Mouse (Mus musculus): ENCODE results near the gene Mdk. TPM values are rescaled to one million over a fixed set of nuclear protein-coding genes. Genes with fewer than 3 reads are reported as not detected.

Mdk gene
- 1,215 and 1,266 TPM in 2 replicates for polyA plus RNA-seq (2015; fragmentation: Nextera tagmentation; extraction: Ambion mirVana)

DNA sequence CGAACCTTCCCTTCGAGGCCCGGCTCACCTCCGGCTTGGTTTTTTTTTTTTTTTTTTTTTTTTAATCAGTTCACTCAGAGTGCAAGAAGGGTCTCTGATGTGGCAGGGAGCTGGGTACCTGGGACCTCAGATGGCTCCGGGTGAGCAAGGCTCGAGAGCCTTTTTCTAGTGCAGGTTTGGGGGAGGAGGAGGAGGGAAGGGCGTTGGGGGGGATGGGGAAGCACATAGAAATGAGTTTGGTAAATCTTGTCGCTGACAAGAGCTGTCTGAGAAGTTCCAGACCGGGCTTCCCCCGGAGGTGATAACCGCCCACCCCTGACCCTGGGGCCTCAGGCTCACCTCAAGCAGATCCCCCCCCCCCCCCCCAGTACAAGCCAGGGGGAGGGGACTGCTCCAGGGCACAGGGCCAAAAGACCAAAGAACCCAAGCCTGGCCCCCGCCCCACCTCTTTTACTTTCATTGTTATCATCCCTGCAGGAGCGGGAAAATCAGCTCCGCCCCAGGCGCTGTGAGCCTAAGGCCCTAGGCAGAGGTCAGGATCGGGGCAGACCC lies at the start of gene Mdk:
Mdk (minus strand) TSS at position 138 of the 552 bp plus-strand sequence.
- ATAC-seq (replicated peaks; ENCODE audit: low FRiP score): peak; percentile 5; the same call in 1 of the 2 replicates
- 4% methylated on average over 16 of the region's 16 CpGs for WGBS

DNA sequence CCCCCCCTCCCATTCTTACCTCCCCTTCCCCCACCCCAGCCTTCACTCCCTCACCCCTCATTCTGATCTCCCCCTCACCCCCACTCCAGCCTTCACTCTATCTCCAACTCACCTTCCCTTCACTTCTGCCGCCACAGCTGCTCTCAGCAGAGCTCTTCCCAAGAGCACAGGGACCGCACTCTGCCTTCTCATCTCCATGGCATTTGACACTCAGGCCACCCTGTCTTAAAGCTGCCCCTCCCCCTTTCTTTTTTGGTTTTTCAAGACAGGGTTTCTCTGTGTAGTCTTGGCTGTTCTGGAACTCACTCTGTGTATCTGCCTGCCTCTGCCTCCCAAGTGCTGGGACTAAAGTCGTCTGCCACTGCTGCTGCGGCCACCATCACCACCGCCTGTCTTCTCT lies 48.7 kb upstream of the Mdk start:
- Histone ChIP-seq H3K36me3 (peaks cover 5% of the 10 kb centered on the region; the same call in 1 of the 2 replicates), H3K9me3 (replicated peaks) (no peaks in the 10 kb centered on the region), H3K9ac (no peak overlapping the region), H3K27ac (no peak overlapping the region), H3K4me1 (peaks cover 46% of the 10 kb centered on the region), H3K4me3 (replicated peaks) (no peak overlapping the region), H3K27me3 (peaks cover 25% of the 10 kb centered on the region), H3K4me2 (no peak overlapping the region)
- ATAC-seq (replicated peaks; ENCODE audit: low FRiP score): no peak
- WGBS: 61% methylated on average over 5 of the region's 5 CpGs

More for the DNA sequence above, at the start of gene Mdk:
- H3K36me3 ChIP-seq: peaks cover 42% of the 10 kb centered on the region
- peak within 1 kb of the TSS; percentile 86 for H3K9ac ChIP-seq
- no peaks in the 10 kb centered on the region for H3K27me3 ChIP-seq
- peak within 1 kb of the TSS; percentile 96 for H3K27ac ChIP-seq
- H3K9me3 ChIP-seq (replicated peaks): no peaks in the 10 kb centered on the region
- peak within 1 kb of the TSS; percentile 65 for H3K4me2 ChIP-seq
- H3K4me1 ChIP-seq: peaks cover 61% of the 10 kb centered on the region
- peak within 1 kb of the TSS; percentile 63 for H3K4me3 ChIP-seq (replicated peaks)

DNA sequence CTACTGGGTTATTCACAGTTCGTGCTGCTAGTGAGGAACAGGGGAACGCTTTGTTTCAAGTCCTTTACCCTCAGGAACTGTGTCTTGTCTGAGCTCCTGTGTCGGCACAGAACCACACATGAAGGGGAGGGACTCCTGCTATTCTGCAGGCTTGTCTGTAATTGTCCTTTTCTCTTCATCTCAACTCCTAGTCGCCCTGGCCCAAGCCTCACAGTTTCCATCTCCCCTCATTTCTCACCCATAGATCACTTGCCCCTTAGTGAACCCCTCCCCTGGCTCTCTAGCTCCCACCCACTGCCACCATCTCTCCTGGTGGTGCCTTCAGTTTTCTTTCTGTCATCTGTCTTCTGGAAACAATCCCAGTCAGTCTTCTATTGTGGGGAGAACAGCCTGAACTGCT lies 48.1 kb upstream of the Mdk start:
- peaks cover 47% of the 10 kb centered on the region for H3K4me1 ChIP-seq
- H3K4me3 ChIP-seq (replicated peaks): no peak overlapping the region
- H3K27me3 ChIP-seq: peaks cover 31% of the 10 kb centered on the region
- peaks cover 5% of the 10 kb centered on the region; the same call in 1 of the 2 replicates for H3K36me3 ChIP-seq
- ATAC-seq (replicated peaks; ENCODE audit: low FRiP score): no peak
- 0 out of 2 replicates have a peak overlapping the region, but pooled peaks have one; percentile 22 for H3K27ac ChIP-seq
- H3K9me3 ChIP-seq (replicated peaks): no peaks in the 10 kb centered on the region
- no peak overlapping the region for H3K4me2 ChIP-seq
- H3K9ac ChIP-seq: no peak overlapping the region
- WGBS: 32% methylated on average over 4 of the region's 4 CpGs

DNA sequence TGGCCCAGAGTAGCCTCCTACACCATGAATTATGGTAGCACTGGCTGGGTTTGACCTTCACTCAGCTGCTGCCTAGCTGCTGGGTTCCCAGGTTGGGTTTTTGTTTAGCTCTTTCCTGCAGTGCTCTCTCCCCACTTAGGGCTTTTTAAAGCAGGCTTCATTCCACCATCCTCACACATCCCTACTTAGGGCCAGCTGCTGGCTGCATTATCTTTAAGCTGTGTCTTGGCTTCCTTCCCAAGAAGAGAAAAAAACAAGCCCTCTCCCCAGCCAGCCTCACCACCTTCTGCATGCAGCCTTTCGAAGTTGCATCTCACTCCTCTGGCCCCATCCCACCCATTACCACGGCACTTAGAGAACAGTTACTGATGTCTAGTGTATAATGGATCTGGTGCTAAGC lies 46.5 kb upstream of the Mdk start:
- Histone ChIP-seq H3K9ac (no peak overlapping the region), H3K4me1 (peaks cover 34% of the 10 kb centered on the region), H3K27me3 (peaks cover 48% of the 10 kb centered on the region), H3K27ac (no peak overlapping the region), H3K36me3 (peaks cover 5% of the 10 kb centered on the region; the same call in 1 of the 2 replicates), H3K4me2 (no peak overlapping the region), H3K4me3 (replicated peaks) (no peak overlapping the region), H3K9me3 (replicated peaks) (no peaks in the 10 kb centered on the region)
- WGBS: 24% methylated on average over 2 of the region's 2 CpGs
- ATAC-seq (replicated peaks; ENCODE audit: low FRiP score): no peak

DNA sequence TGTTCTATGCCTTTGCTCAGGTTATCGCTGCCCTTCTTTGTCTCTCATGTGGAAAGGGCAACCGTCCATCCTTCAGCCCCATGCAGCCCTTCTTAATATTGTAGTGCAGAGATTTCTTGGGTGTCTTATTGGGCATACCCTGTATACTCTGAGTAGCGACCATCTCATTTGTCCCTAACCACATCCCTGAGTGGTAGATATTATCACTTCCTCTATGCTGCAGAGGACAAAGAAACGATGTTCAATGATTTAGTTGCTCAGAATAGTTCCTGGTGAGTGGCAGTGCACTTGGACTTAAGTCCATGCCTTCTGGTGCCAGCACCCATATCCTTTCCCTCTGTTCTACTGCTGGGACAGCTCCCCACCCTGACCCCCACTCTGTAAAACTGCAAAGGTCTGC lies 45.9 kb upstream of the Mdk start:
- WGBS: 81% methylated on average over 4 of the region's 4 CpGs
- peaks cover under 1% of the 10 kb centered on the region; the same call in 1 of the 2 replicates for H3K36me3 ChIP-seq
- peaks cover 54% of the 10 kb centered on the region for H3K27me3 ChIP-seq
- H3K4me2 ChIP-seq: no peak overlapping the region
- no peak overlapping the region for H3K9ac ChIP-seq
- no peak for ATAC-seq (replicated peaks; ENCODE audit: low FRiP score)
- H3K27ac ChIP-seq: no peak overlapping the region
- H3K9me3 ChIP-seq (replicated peaks): no peaks in the 10 kb centered on the region
- H3K4me3 ChIP-seq (replicated peaks): no peak overlapping the region
- peaks cover 39% of the 10 kb centered on the region for H3K4me1 ChIP-seq

DNA sequence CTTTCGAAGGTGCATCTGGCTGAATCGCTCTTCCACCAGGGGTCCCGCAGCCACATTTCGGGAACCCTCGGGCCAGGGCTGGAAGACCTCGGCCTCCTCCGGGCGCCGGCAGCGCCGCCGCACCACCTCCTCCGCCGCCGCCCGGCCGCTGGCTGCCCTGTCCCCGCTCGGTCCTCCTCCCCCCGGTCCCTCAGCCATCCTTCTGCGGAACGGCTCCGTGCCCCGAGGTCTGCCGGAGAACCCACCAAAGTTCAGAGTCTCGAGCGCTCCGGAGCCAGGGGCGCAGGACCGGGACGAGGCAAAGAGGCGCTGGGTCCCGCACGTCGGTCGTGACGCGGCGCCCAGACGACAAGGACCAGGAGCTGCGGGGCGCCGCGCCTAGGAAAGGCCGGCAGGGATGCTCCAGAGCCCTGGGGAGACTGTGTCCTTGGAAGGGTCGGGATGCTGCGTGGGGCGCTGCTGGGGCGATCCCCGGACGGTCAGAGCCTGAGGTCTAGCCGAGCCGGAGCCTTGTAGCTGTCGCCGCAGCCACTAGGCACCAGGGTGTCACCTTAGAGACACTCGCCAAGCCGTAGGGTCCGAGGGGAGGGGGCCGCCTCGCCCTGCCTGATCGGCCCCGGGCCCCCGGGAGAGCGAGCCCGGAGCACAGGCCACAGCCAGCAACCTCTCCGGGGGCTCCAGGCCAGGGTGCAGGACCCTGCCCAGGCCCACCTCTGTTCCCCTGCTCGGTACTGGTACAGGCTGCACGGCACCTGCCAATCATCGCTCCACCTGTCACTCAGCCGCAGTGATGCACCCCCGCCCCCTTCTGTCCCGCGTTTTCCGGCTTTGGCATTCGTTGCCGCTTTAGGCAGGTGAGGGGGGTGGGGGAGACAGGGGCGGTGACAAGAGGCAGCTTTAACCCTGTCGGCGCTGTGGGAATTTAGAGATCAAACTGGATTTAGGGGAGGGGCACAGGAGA lies 43.8 kb upstream of the Mdk start, which contains the start of gene Dgkz:
Dgkz (minus strand) TSS at position 284 of the 961 bp plus-strand sequence.
- peak within 1 kb of the TSS; percentile 81 for H3K4me2 ChIP-seq
- peaks cover 65% of the 10 kb centered on the region for H3K27me3 ChIP-seq
- H3K36me3 ChIP-seq: no peaks in the 10 kb centered on the region
- H3K4me3 ChIP-seq (replicated peaks): peak within 1 kb of the TSS; percentile 45
- no peak within 1 kb of the TSS for H3K27ac ChIP-seq
- peak; percentile 30 for ATAC-seq (replicated peaks; ENCODE audit: low FRiP score)
- peak within 1 kb of the TSS; percentile 35; the same call in 1 of the 2 replicates for H3K9ac ChIP-seq
- H3K9me3 ChIP-seq (replicated peaks): no peaks in the 10 kb centered on the region
- WGBS: 1% methylated on average over 79 of the region's 79 CpGs
- peaks cover 52% of the 10 kb centered on the region for H3K4me1 ChIP-seq

DNA sequence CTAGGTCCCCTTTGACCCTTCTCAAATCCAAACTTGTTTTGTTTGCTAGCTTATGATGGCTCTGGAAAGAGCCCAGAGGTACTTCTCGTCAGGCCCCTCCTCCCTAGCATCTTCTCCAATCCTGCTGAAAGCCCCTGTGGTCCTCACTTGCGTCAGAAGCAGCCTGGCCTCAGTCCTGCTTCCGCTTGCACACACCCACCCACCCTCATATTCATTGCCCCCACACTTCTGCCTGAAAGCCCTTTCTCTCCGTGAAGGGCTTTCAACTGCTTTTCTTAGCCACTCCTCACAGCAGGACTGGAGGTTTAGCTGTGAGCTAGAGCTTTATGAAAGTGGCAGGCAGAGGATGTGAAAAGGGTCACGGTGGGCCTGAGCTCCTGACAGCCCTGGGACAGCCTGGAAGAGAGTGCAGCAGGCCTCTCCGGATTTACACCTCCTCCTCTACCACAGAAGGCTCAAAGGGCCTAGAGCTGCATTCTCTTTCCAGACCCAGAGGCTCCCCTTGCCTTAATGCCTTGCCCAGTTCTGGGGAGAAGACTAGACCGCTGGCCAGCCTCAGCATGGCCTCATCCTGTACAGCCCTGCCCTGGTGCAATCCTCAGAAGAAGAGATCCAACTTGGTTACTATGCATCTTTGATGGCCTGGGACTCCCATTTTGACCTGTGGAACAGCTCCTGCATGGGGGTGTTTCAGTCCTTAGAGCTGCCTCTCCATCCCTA lies 41.5 kb upstream of the Mdk start:
- H3K36me3 ChIP-seq: no peaks in the 10 kb centered on the region
- WGBS: 50% methylated on average over 7 of the region's 7 CpGs
- no peak overlapping the region for H3K4me3 ChIP-seq (replicated peaks)
- no peak overlapping the region for H3K4me2 ChIP-seq
- no peak for ATAC-seq (replicated peaks; ENCODE audit: low FRiP score)
- no peak overlapping the region for H3K27ac ChIP-seq
- H3K9me3 ChIP-seq (replicated peaks): no peaks in the 10 kb centered on the region
- H3K27me3 ChIP-seq: peaks cover 73% of the 10 kb centered on the region
- peaks cover 46% of the 10 kb centered on the region for H3K4me1 ChIP-seq
- H3K9ac ChIP-seq: no peak overlapping the region

DNA sequence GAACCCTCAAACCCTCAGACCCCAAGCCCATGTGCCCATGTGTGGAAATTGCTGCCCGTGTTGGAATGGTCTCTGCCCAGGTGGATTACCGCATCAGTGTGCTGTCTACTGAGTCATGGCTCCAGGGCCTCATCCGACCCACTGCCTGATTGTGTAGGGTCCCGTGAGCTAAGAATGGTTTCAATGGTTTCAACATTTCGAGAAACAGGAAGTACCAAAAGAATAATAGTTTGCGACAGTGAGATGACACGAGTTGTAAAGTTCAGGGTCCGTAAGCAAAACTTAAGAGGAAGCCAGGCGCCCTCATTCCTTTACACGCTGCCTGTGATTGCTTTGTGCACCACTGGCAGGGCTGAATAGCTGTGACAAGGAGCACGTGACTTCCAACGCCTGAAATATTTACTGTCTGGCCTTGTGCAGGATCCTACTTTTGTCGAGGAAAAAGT lies 40.0 kb upstream of the Mdk start:
- Histone ChIP-seq H3K4me2 (peak overlapping the region; percentile 32), H3K9ac (no peak overlapping the region), H3K36me3 (no peaks in the 10 kb centered on the region), H3K4me3 (replicated peaks) (no peak overlapping the region), H3K9me3 (replicated peaks) (no peaks in the 10 kb centered on the region), H3K4me1 (peaks cover 47% of the 10 kb centered on the region), H3K27me3 (peaks cover 62% of the 10 kb centered on the region), H3K27ac (peak overlapping the region; percentile 84)
- WGBS: 20% methylated on average over 13 of the region's 13 CpGs
- no peak for ATAC-seq (replicated peaks; ENCODE audit: low FRiP score)

DNA sequence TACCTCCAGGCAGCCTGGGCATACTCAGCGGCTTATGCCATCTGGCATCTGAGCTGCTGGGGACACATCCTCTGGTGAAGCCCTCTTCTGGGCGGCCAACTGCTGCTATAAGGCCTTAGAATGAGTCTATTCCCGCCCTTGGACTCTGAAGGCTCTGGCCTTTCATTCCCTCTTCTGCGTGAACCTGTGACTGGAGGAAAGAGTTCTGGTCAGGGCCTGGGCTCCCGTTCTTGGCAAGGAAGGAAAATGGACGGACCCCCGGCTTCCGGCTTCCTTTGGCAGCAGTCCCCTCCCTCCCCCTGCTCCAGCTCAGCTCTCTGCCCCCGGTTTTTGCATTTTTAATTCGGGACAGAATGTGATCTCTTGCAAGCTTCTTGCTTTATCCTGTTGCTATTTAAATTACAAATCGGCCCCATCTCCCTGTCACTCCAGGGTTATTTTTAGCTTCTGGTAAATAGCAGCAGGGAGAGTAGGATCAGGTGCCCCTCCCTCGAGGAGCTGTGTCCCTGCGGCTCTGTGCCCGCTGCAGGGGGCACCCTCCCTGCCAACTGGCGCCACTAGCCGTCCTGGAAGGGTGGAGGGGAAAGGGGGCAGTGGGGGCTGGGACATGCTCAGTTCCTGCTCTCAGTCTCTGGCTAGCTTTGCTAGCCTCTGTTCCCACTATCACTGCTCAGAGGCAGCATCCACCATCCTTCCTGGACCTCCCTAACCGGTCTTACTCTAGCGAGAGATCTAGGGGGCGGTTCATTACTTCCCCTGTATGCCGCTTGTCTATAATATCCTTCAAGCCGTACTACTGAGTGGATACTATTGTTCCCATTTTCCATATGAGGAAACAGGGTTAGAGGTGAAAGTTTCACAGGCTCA lies 39.4 kb upstream of the Mdk start:
- Histone ChIP-seq H3K9me3 (replicated peaks) (no peaks in the 10 kb centered on the region), H3K27me3 (peaks cover 55% of the 10 kb centered on the region), H3K4me3 (replicated peaks) (no peak overlapping the region), H3K4me2 (peak overlapping the region; percentile 32), H3K4me1 (peaks cover 50% of the 10 kb centered on the region), H3K36me3 (no peaks in the 10 kb centered on the region), H3K9ac (no peak overlapping the region), H3K27ac (peak overlapping the region; percentile 84)
- peak; percentile 31; the same call in 1 of the 2 replicates for ATAC-seq (replicated peaks; ENCODE audit: low FRiP score)
- WGBS: 23% methylated on average over 21 of the region's 21 CpGs

DNA sequence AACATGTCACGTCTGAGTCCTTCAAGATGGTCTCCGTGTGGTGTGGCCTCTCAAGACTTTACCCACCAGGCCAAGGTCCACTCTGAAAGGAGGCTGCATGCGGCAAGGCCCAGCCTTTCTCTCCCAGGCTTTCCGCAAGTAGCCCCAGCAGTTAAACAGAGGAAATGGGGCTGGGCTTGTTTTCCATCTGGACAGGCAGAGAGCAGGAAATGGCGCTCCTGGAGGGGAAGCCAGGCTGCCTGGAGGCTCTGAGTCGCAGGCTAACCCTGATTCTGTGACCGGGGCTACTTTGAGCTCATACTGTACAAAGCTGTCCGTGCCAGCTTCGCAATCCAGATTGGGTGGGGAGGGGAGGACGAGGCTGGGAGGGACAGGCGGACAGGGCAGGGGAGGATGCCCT lies 35.9 kb upstream of the Mdk start:
- Histone ChIP-seq H3K9me3 (replicated peaks) (no peaks in the 10 kb centered on the region), H3K27ac (peak overlapping the region; percentile 84), H3K36me3 (no peaks in the 10 kb centered on the region), H3K9ac (no peak overlapping the region), H3K4me2 (no peak overlapping the region), H3K27me3 (peaks cover 20% of the 10 kb centered on the region), H3K4me1 (peaks cover 49% of the 10 kb centered on the region), H3K4me3 (replicated peaks) (no peak overlapping the region)
- 52% methylated on average over 11 of the region's 11 CpGs for WGBS
- no peak for ATAC-seq (replicated peaks; ENCODE audit: low FRiP score)

DNA sequence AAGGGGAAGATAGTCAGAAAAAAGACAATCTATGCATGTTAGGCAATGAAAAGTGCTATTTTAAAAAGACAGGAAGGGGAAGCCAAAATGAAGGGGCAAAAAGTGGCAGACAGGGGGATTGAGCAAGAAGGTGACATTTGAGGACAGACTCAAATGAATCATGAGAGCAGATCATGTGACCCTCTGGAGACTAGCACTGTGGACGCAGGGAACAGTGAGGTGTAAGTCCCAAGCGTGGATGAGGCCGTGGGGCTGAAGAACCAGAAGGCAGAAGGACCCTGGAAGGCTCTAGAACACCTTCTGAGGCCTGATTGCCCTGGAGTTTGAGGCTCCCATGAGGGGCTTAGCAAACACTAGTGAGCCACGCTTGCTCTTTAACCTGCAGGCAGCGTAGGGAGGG lies 34.3 kb upstream of the Mdk start:
- H3K4me2 ChIP-seq: no peak overlapping the region
- no peaks in the 10 kb centered on the region for H3K36me3 ChIP-seq
- H3K4me3 ChIP-seq (replicated peaks): no peak overlapping the region
- H3K27me3 ChIP-seq: peaks cover 12% of the 10 kb centered on the region; the same call in 1 of the 2 replicates
- peaks cover 52% of the 10 kb centered on the region for H3K4me1 ChIP-seq
- no peak overlapping the region for H3K9ac ChIP-seq
- H3K27ac ChIP-seq: no peak overlapping the region
- ATAC-seq (replicated peaks; ENCODE audit: low FRiP score): no peak
- WGBS: 85% methylated on average over 5 of the region's 5 CpGs
- H3K9me3 ChIP-seq (replicated peaks): no peaks in the 10 kb centered on the region

All from kidney, embryonic 15.5 days (tissue).